Comparison of ENCODE assay signal across 9 mouse cellular contexts in the genomic region with DNA sequence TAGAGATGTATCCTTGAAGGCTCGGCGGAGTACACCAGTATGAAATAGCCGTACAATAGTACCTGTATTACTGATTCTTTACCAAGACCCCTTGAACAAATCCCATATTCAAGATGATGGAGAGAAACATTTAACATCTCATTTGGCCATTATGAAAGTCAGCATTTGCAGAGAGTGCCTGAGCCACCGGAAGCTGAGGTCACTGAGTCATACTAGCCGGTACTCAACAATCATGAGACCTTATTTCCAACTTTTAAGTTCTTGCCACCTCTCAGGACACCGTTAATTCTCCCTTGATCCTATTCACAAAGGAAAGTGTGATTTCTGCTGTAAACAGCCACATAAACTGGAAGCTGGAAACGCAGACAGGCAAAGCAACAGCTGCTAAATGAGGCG. TPM values are rescaled to one million over a fixed set of nuclear protein-coding genes. Genes with fewer than 3 reads are reported as not detected.
DNase-seq lines count a peak whose midpoint lies in the region; ATAC-seq and TF ChIP-seq lines count a peak whose summit lies in the region.
"Had no signal": no experiment of that assay in that cellular context is flagged by ENCODE, and none has a peak within 500 bp of the region (broad histone marks: within the 10 kb centered on the region; RNA-seq: fewer than 3 reads in every experiment).

No protein-coding gene starts in this region.

- no peak overlapping the region for H3K9ac ChIP-seq in liver, postnatal 0 days (replicated peaks)
- no peak overlapping the region for H3K9ac ChIP-seq in embryonic facial prominence, embryonic 13.5 days
- no peak overlapping the region for H3K9ac ChIP-seq in midbrain, embryonic 11.5 days (ENCODE audit: low read length)

- ATAC-seq in liver, postnatal 0 days, result no peak
- ATAC-seq in embryonic facial prominence, embryonic 13.5 days (ENCODE audit: insufficient number of reproducible peaks, insufficient read depth, low FRiP score, low TSS enrichment, low read depth), result no peak
- peak; percentile 77 for ATAC-seq in granulocyte monocyte progenitor cell, adult 5-6 weeks (replicated peaks; ENCODE audit: poor library complexity, severe bottlenecking)
- 0 out of 2 replicates have a peak, but pooled peaks have one; percentile 7 for ATAC-seq in midbrain, embryonic 11.5 days (ENCODE audit: low FRiP score)

- H3K4me3 ChIP-seq in liver, postnatal 0 days (ENCODE audit: low read depth, low read length), result no peak overlapping the region
- H3K4me3 ChIP-seq in embryonic facial prominence, embryonic 13.5 days, result 0 out of 2 replicates have a peak overlapping the region, but pooled peaks have one; percentile 10
- no peak overlapping the region for H3K4me3 ChIP-seq in midbrain, embryonic 11.5 days (ENCODE audit: low read depth, low read length)
- H3K4me3 ChIP-seq: gastrocnemius, adult 2 months had no signal

- H3K27ac ChIP-seq in liver, postnatal 0 days (ENCODE audit: low read depth), result peak overlapping the region; percentile 24; the same call in 1 of the 2 replicates
- H3K27ac ChIP-seq in embryonic facial prominence, embryonic 13.5 days, result peak overlapping the region; percentile 58; the same call in 1 of the 2 replicates
- H3K27ac ChIP-seq in midbrain, embryonic 11.5 days (ENCODE audit: low read depth, low read length), result peak overlapping the region; percentile 74
- H3K27ac ChIP-seq: gastrocnemius, adult 2 months had no signal

- no peaks in the 10 kb centered on the region for H3K27me3 ChIP-seq in liver, postnatal 0 days (ENCODE audit: insufficient read depth, low read length)
- no peaks in the 10 kb centered on the region for H3K27me3 ChIP-seq in embryonic facial prominence, embryonic 13.5 days
- H3K27me3 ChIP-seq in midbrain, embryonic 11.5 days (ENCODE audit: control insufficient read depth, insufficient read depth, low read length), result no peaks in the 10 kb centered on the region

- TF ChIP-seq CTCF in liver, postnatal 0 days (IDR thresholded peaks at IDR 0.05; ENCODE audit: low read depth), result no peak

- no peaks in the 10 kb centered on the region for H3K9me3 ChIP-seq in liver, postnatal 0 days (ENCODE audit: low read length)
- H3K9me3 ChIP-seq in embryonic facial prominence, embryonic 13.5 days, result no peaks in the 10 kb centered on the region
- H3K9me3 ChIP-seq in midbrain, embryonic 11.5 days (ENCODE audit: control insufficient read depth, low read length), result no peaks in the 10 kb centered on the region

- no peaks in the 10 kb centered on the region for H3K36me3 ChIP-seq in liver, postnatal 0 days (replicated peaks; ENCODE audit: insufficient read depth, low read length)
- no peaks in the 10 kb centered on the region for H3K36me3 ChIP-seq in embryonic facial prominence, embryonic 13.5 days
- H3K36me3 ChIP-seq in midbrain, embryonic 11.5 days (ENCODE audit: control insufficient read depth, insufficient read depth, low read length), result no peaks in the 10 kb centered on the region

- 41% methylated on average over 8 of the region's 8 CpGs for WGBS in liver, postnatal 0 days (ENCODE audit: insufficient replicate concordance)
- 73% methylated on average over 8 of the region's 8 CpGs for WGBS in embryonic facial prominence, embryonic 13.5 days
- WGBS in midbrain, embryonic 11.5 days, result 67% methylated on average over 8 of the region's 8 CpGs

- no peak for TF ChIP-seq EP300 in liver, postnatal 0 days (IDR thresholded peaks at IDR 0.05; ENCODE audit: low read depth)

- H3K4me2 ChIP-seq in liver, postnatal 0 days (ENCODE audit: low read depth, low read length), result peak overlapping the region; percentile 27; the same call in 1 of the 2 replicates
- H3K4me2 ChIP-seq in embryonic facial prominence, embryonic 13.5 days, result peak overlapping the region; percentile 49
- no peak overlapping the region for H3K4me2 ChIP-seq in midbrain, embryonic 11.5 days

- DNase-seq in liver, postnatal 0 days, result no peak
- no peak for DNase-seq in liver
- no peak for DNase-seq in midbrain, embryonic 11.5 days (ENCODE audit: low spot score, missing footprints)
- no peak for DNase-seq in thymus, postnatal 10 days (ENCODE audit: low spot score in 2 of 2)
- no peak for DNase-seq in gastrocnemius, postnatal 25 days
- no peak for DNase-seq in frontal cortex, postnatal 10 days (ENCODE audit: low spot score in 2 of 2)
- DNase-seq: gastrocnemius, adult 2 months had no signal

- peaks cover 7% of the 10 kb centered on the region; the same call in 1 of the 2 replicates for H3K4me1 ChIP-seq in liver, postnatal 0 days (ENCODE audit: insufficient read depth)
- H3K4me1 ChIP-seq in embryonic facial prominence, embryonic 13.5 days, result peaks cover 13% of the 10 kb centered on the region
- H3K4me1 ChIP-seq in midbrain, embryonic 11.5 days (ENCODE audit: control insufficient read depth, insufficient read depth, low read length), result peaks cover 23% of the 10 kb centered on the region

RNA-seq across cellular contexts. Expression of a gene that starts 44.1 kb away (rescaled TPM):
- 5.0 and 5.2 TPM in 2 replicates for polyA plus RNA-seq in liver, postnatal 0 days (2015; fragmentation: Nextera tagmentation; extraction: Ambion mirVana)
- 31.1 and 35.9 TPM in 2 replicates for polyA plus RNA-seq in embryonic facial prominence, embryonic 13.5 days (2015; fragmentation: Nextera tagmentation; extraction: Ambion mirVana)
- total RNA-seq in granulocyte monocyte progenitor cell, adult 5-6 weeks (2014; fragmentation: Nextera tagmentation), result 11.0 and 16.5 TPM in 2 replicates
- 11.1 and 12.4 TPM in 2 replicates for total RNA-seq in granulocyte monocyte progenitor cell, adult 5-6 weeks (2017)
- polyA plus RNA-seq in midbrain, embryonic 11.5 days (2014; fragmentation: Nextera tagmentation; extraction: Ambion mirVana), result 32.2 and 36.3 TPM in 2 replicates
- total RNA-seq in gastrocnemius, postnatal 25 days (2021), result 10 to 100 TPM in 1 of 2 experiments, 1 to 10 TPM in 1; 8.6 to 10.3 TPM

RNA-seq across cellular contexts. Expression of a gene that starts 59.5 kb away (rescaled TPM):
- 133 and 134 TPM in 2 replicates for polyA plus RNA-seq in liver, postnatal 0 days (2015; fragmentation: Nextera tagmentation; extraction: Ambion mirVana)
- polyA plus RNA-seq in embryonic facial prominence, embryonic 13.5 days (2015; fragmentation: Nextera tagmentation; extraction: Ambion mirVana), result 263 and 267 TPM in 2 replicates
- total RNA-seq in granulocyte monocyte progenitor cell, adult 5-6 weeks (2014; fragmentation: Nextera tagmentation), result 154 and 160 TPM in 2 replicates
- total RNA-seq in granulocyte monocyte progenitor cell, adult 5-6 weeks (2017), result 200 and 213 TPM in 2 replicates
- polyA plus RNA-seq in midbrain, embryonic 11.5 days (2014; fragmentation: Nextera tagmentation; extraction: Ambion mirVana), result 278 and 283 TPM in 2 replicates
- total RNA-seq in gastrocnemius, postnatal 25 days (2021), result 100 to 1,000 TPM in 1 of 2 experiments, 10 to 100 TPM in 1; 84.4 to 104 TPM

RNA-seq across cellular contexts. Expression of a gene that starts 59.6 kb away (rescaled TPM):
- 12.2 and 12.3 TPM in 2 replicates for polyA plus RNA-seq in liver, postnatal 0 days (2015; fragmentation: Nextera tagmentation; extraction: Ambion mirVana)
- 52.1 and 54.0 TPM in 2 replicates for polyA plus RNA-seq in embryonic facial prominence, embryonic 13.5 days (2015; fragmentation: Nextera tagmentation; extraction: Ambion mirVana)
- 46.1 and 57.1 TPM in 2 replicates for total RNA-seq in granulocyte monocyte progenitor cell, adult 5-6 weeks (2014; fragmentation: Nextera tagmentation)
- total RNA-seq in granulocyte monocyte progenitor cell, adult 5-6 weeks (2017), result 70.6 and 70.8 TPM in 2 replicates
- 77.2 and 85.5 TPM in 2 replicates for polyA plus RNA-seq in midbrain, embryonic 11.5 days (2014; fragmentation: Nextera tagmentation; extraction: Ambion mirVana)
- 1 to 10 TPM; 7.0 to 7.7 TPM for total RNA-seq in gastrocnemius, postnatal 25 days (2021)

Comparison
In these comparisons a context has a peak if more than half of its experiments do, and no peak if none do; other contexts are left out.
1. ATAC-seq: peak in granulocyte monocyte progenitor cell, adult 5-6 weeks (single experiment) and midbrain, embryonic 11.5 days (single experiment); none in liver, postnatal 0 days (single experiment) and embryonic facial prominence, embryonic 13.5 days (single experiment).
2. H3K27ac ChIP-seq: peak in every context shown above with its lines; median percentile 74 in midbrain, embryonic 11.5 days; 58 in embryonic facial prominence, embryonic 13.5 days; 24 in liver, postnatal 0 days.